Mouse (Mus musculus): Measurements from ENCODE around the gene Blm.

Gene Blm

GRCm38 (mm10) chr7:80461891-80462290 lies 73.0 kb downstream of the Blm start:
- DNase-seq (ENCODE audit: low spot score in 2 of 2): no peak

GRCm38 (mm10) chr7:80460892-80461291 lies 74.0 kb downstream of the Blm start:
- no peak for DNase-seq (ENCODE audit: low spot score in 2 of 2)

GRCm38 (mm10) chr7:80460199-80460598 lies 74.7 kb downstream of the Blm start:
- DNase-seq (ENCODE audit: low spot score in 2 of 2): no peak

- DNase-seq (ENCODE audit: low spot score in 2 of 2): no peak
Observed at GRCm38 (mm10) chr7:80457831-80458343, 77.0 kb downstream of the Blm start.

DNA sequence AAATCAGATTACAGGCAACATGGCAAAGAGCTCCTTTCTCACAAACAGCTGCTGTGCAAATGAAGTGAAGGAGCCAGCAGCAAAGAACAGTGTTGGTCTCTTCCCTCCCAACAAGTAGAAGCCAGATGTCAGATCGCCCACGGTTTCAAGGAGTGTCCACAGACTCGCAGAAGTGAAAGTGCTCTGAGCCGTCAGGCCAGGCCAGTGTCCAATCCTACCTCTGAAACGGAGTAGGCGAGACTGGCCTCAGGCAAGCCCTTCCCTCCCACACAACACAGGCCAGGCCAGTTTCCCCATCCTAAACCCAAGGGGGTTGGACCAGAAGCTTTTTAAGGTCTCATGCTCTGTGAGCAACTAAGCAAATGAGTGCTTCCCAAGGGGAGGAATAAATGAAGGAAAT lies 77.7 kb downstream of the Blm start:
- DNase-seq (ENCODE audit: low spot score in 2 of 2): no peak

- DNase-seq (ENCODE audit: low spot score in 2 of 2): no peak
Observed at GRCm38 (mm10) chr7:80456327-80456726, 78.6 kb downstream of the Blm start.

- no peak for DNase-seq (ENCODE audit: low spot score in 2 of 2)
Observed at GRCm38 (mm10) chr7:80455505-80456160, 79.3 kb downstream of the Blm start.

DNA sequence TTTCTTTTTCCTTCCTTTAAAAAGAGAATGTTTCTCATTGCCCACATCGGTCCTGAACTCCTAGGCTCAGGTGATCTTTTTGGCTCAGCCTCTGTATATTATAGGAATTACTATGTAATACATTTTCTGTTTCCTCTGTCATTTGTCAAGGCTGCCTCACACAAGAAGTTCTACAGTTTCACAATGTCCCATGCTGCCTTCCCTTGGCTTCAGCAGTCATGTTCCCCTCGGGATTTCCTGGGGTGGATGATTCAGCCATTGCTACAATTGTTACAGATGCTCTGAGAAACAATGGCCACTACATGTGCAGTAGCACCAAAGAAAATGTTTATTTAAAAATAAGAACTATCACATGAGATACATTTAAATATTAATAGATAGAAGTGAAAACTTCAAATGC lies 80.1 kb downstream of the Blm start:
- no peak for DNase-seq (ENCODE audit: low spot score in 2 of 2)

DNA sequence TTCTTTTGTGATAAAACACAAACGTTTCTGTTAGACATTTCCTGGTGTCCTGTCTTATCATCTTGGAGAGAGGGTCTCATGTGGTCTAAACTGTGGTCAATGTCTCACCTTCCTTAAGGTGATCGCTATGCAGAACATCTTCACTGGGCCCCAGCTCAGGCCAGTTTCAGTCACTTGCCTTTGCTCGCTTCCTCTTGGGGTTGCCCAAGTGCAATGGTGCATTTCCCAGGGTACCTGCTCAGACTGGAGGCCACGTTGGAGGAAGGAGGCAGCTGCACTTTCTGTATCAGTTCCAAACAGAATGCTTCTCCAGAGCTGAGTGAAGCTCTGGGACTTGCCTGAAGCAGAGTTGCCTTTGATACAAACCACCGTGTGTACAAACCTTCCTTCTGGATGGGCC lies 80.9 kb downstream of the Blm start:
- DNase-seq (ENCODE audit: low spot score in 2 of 2): no peak

- DNase-seq (ENCODE audit: low spot score in 2 of 2): no peak
Observed at GRCm38 (mm10) chr7:80453121-80453520, 81.8 kb downstream of the Blm start.

DNA sequence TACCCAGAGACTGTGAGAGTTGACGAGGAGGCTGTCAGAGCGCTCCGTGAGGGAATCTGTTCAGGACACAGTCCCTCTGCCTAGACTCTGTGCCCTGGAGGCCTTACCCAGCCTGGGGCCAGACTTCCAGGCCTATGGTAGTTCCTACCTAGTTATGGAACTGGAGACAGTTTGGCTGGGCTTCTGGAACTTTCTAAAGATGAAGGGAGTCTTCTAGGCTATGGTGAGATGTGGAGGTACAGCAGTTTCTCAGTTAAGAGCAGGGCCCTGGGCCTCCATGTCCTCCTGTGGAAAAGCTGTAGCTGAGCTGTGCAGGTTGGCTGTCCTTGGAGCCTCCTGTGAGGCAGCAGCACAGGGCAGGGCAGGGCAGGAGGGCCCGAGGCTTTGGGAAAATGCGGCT lies 82.7 kb downstream of the Blm start:
- no peak for DNase-seq (ENCODE audit: low spot score in 2 of 2)

DNA sequence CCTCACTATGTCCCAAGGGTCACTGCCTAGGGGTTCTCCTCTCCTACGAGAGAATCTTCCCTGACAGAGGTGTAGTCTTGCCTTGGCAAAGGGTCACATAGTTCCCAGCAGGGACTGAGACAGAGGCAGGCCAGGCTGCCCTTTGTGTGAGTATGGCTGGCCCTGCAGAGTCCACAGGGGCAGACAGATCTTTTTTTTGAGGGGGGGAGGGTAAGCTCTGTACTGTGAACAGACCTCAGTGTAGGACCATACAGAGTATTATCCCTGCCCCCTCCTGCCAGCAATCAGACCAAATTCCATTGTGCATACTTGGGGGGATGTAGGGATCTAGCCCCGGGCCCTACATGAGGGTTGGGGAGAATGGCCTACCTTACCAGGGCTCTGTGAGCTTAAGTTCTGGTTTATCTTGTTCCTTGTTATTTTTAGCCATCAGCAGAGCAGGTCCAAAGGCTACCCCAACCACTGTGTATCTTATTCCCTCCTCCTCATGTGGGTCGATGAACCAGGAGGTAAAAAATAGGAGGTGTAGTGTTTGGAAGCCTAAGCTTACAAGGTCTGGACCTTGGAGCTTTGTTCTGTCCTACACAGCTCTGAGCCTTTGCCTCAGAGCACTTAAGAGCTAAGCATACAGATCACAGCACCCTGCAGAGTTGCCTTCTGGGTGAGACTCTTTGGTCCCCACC lies 83.2 kb downstream of the Blm start:
- DNase-seq (ENCODE audit: low spot score in 2 of 2): no peak

DNA sequence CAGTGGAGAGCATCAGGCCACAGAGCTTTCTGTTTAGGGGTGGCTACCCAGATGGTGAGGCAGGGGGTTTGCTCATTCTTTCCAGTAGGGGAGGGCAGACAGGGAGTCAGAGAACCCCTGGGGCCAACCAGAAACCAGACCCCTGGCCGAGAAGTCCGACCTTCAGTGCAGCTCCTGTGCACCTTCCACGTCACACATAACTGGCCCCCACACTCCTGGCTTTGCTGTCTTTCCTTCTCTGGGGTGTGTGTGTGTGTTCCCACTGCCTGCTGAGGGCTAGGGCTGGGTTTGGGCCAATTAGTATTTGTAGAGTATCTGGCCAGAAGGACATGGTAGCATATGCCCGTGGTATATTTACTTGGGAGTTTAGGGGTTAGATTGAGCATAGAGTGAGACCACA lies 84.6 kb downstream of the Blm start:
- no peak for DNase-seq (ENCODE audit: low spot score in 2 of 2)

DNA sequence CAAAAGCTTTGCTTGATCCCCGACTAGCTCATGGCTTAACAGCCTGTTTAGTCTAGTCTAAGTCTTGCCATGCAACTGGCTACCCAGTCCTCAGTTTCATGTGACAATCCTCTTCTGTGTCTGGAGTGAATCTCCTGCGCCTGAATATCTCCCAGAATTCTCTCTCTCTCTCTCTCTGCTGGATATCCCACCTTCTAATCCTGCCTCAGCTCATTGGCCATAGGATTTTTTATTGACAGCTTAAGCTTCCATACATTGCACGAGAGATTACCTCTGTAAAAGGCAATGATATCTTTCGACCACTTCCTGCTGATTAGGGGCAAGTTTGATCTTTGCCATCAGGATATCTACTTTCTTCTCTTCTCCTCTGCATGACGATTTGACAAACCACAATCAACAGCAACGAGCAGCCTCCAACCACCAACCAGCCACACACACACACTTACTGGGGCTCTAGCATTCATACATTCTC lies 85.3 kb downstream of the Blm start:
- DNase-seq (ENCODE audit: low spot score in 2 of 2): no peak

DNA sequence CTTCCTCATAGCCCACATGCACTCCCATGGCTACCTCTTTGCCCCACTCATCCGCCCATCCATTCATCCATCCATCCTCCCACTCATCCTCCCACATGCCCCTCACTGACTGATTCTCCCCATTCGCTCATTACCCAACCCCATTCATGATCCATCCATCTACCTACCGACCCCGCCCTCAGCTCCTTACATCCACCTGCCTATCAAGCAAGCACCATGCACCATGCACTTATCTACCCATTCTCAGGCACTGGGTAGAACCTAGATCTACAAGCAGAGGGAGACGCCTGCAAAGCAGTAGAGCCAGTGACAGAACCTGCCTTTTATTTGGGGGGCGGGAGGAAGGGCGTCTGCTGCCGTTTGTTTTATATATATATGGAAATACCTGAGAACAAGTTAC lies 87.6 kb downstream of the Blm start:
- no peak for DNase-seq (ENCODE audit: low spot score in 2 of 2)

DNA sequence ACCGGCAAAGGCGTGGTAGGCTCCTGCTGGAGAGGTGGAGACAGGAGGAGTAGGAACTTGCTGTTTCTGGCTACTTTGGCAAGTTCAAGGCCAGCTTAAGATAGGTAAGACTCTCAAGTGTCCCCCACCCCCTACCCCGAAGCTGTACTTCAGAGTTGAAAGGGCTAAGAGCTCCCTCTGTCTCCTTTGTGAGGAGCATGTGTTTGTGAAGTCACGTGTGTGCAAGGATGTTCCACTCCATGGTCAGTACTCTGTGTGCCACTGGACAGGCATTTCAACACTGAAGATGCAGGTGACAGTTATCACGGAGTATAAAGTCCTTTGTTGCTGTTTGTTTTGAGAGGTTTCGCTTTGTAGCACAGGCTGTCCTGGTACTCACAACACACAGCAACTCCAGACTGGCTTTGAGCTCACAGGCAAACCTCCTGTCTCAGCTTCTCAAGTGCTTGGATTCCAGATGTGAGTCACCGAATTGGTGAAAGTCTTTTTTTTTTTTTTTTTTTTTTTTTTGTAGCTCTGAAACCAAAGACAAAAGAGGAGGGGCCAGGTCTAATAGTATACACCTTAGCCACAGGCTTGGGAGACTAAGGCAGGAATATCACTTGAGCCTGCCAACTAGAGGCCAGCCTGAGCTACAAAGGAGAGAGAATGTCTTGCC lies 88.6 kb downstream of the Blm start:
- no peak for DNase-seq (ENCODE audit: low spot score in 2 of 2)

DNA sequence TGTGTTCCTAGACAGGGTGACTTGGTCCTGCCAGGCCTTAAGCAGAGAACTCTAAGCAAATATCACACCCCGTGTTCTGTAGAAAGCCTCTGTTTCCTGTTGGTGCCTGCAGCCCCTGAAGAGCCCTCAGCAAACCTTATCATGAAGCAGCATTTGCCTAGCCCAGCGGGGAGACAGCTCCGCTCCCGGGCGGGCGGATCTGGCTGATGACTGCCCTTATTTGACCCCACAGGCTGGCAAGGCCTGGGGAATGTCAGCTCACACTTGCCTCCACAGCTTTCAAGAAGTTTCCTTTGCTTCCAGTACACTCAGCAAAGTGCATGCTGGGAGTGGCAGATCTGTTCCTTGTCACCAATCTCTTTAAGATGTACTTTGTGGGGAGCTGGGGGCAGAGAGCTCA lies 89.4 kb downstream of the Blm start:
- DNase-seq (ENCODE audit: low spot score in 2 of 2): no peak

DNA sequence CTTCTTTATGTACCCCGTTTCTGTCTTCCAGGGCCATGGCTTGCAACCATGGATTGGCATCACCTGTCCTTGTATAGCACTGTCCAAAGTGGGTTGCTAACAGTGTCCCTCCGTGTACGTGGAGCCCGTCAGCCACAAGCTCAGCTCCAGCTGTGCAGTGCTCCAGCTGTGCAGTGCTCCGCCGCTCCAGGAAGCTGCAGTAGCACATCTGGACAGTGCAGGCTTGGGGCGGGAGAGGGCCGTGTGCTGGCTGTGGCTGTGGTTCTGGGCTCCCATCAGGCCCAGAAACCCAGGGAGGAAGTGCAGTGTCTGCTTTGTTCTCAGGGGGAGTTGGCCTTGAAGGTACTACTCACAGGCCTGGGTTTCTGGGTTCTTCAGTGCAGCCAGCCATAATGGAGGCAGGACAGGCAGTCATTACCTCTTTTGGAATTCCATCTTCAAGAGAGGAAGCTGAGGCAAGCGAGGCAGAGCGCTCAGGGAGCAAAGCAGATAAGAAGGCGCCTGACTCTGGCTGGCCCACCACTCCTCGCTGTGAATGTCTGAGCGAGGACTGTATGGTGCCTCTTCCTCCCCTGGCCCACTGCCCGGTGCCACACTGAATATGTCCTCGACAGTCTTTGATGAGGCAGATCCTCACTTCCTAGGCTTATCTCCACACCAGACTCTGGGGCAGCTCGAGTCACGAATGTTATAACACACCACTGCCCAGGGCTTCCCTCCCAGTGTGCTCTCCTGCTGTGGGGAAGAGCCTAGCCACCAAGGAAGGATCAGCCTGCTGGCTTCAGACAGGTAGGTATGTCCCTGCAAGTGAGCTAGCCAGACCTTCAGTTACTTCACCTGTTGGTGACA lies 90.3 kb downstream of the Blm start:
- no peak for DNase-seq (ENCODE audit: low spot score in 2 of 2)

- DNase-seq (ENCODE audit: low spot score in 2 of 2): no peak
Observed at GRCm38 (mm10) chr7:80443124-80443523, 91.8 kb downstream of the Blm start.

GRCm38 (mm10) chr7:80441986-80442904 lies 92.7 kb downstream of the Blm start:
- DNase-seq (ENCODE audit: low spot score in 2 of 2): peak in 1 of 2 experiments; percentile 19

DNA sequence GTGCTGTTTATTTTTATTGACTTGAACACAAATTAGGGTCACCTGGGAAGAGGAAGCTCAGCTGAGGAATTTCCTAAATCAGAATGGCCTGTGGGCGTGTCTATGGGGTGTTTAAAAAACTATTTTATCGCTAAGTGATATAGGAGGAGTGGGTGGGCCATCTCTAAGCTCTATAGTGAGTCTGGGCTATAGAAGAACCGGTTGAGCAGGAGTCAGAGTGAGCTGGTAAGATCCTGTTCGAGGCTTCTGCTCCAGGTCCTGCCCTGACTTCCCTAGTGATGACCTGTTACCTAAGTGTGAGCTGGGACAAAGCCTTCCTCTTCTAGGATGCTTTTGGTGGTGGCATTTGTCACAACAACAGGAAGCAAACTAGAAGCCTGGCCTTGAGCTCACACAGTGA lies 94.2 kb downstream of the Blm start:
- DNase-seq (ENCODE audit: low spot score in 2 of 2): no peak
